Mouse (Mus musculus): Measurements from ENCODE around the gene Fam196a.

The Fam196a gene

GRCm38 (mm10) chr7:134840066-134840465, 98.2 kb downstream of the Fam196a start:
- DNase-seq (ENCODE audit: low spot score in 2 of 2): no peak
